Mouse (Mus musculus) embryonic fibroblast, embryonic 13.5 days (primary cell): Measurements from ENCODE around the gene Gm4969. TPM values are rescaled to one million over a fixed set of nuclear protein-coding genes. Genes with fewer than 3 reads are reported as not detected.

ENCODE experiments used
- H3K27ac ChIP-seq: 2 replicates; pipeline ENCODE4 v1.5.1; 2012; ENCODE audit warnings: low read length, control low read depth, inconsistent platforms; ENCODE audit not compliant: insufficient read depth
- H3K4me1 ChIP-seq: 2 replicates; pipeline ENCODE4 v1.6.1; 2011; ENCODE audit warnings: low read length; ENCODE audit not compliant: control insufficient read depth, insufficient read depth
- H3K4me3 ChIP-seq: 2 replicates; pipeline ENCODE4 v1.5.1; 2011; ENCODE audit warnings: mild to moderate bottlenecking, control low read depth, low read length; ENCODE audit not compliant: insufficient read depth
- CTCF ChIP-seq: IDR thresholded peaks from 2 replicates; pipeline ENCODE4 v1.5.1; 2011; ENCODE audit warnings: mild to moderate bottlenecking, control low read depth, low read length, moderate library complexity, borderline replicate concordance; ENCODE audit not compliant: insufficient read depth
- POLR2A ChIP-seq: IDR thresholded peaks from 2 replicates; pipeline ENCODE4 v1.6.1; 2011; ENCODE audit warnings: low read depth, mild to moderate bottlenecking, control low read depth, low read length, moderate library complexity
- polyA plus RNA-seq: library from polyadenylated mRNA; stranded (reverse); fragments of >200 nt; gene quantifications from 2 replicates; pipeline ENCODE4 v1.2.4, GENCODE M21; 2011; ENCODE audit warnings: low read depth; ENCODE audit not compliant: missing spikeins, insufficient read length

Gene Gm4969
- polyA plus RNA-seq, 1 experiment = not detected

DNA sequence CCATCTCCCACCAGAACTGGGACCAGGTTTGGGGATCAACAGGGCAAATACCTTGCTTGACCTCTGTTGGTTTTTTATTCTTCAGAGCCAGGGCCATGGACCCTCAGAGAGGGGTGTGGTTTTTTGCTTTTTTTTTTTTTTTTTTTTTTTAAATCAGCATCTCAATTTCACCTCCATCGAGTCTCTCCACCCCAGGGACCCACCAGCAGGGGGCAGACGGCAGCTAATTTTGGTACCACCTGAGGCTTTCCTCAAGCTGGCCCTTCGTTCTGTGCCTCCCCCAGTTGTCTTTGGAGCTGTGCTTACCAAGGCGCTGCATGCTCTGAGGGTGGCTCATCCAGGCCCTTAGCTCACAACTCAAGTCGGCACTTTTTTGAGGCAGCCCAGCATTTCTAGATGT, 19.2 kb upstream of the Gm4969 start:
- Histone ChIP-seq H3K4me1 (no peaks in the 10 kb centered on the region), H3K4me3 (no peak overlapping the region), H3K27ac (no peak overlapping the region)
- TF ChIP-seq CTCF = peak; percentile 30; the same call in 1 of the 2 replicates
- no peak for TF ChIP-seq POLR2A

DNA sequence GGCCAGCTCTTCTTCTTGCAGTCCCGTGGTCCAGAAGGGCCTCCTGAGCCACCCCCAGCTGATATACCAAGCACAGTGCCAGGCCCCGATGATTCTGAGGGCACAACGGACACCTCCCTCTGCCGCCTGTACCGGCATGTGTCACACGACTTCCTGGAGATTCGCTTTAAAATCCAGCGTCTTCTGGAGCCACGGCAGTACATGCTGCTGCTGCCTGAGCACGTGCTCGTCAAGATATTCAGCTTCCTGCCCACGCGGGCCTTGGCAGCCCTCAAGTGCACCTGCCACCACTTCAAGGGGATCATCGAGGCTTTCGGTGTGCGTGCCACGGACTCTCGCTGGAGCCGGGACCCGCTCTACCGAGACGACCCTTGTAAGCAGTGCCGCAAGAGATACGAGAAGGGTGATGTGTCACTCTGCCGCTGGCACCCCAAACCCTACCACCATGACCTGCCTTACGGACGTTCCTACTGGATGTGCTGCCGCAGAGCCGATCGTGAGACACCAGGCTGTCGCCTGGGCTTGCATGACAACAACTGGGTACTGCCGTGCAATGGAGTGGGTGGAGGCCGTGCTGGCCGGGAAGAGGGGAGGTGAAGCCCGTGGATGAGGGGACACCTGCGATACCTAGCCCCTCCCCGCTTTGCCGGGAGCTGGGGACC, 18.6 kb upstream of the Gm4969 start:
- TF ChIP-seq POLR2A = no peak
- TF ChIP-seq CTCF = no peak
- H3K27ac ChIP-seq = no peak overlapping the region
- H3K4me1 ChIP-seq = no peaks in the 10 kb centered on the region
- no peak overlapping the region for H3K4me3 ChIP-seq

DNA sequence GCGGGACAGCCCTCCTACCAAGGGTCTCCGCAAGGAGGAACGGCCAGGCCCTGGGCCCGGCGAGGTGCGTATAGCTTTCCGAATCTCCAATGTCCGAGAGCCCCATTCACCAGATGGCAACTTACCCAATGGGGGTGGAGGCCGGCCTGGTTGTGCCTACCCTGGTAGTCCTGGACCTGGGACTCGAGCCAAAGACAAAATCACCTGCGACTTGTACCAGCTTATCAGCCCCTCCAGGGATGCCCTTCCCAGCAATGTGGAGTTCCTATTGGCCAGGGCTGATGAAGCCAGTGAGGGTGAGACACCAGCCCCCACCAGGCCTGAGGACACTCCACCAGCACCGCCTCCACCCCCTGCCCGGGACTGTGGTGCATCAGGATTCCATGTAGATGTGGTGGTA, 18.0 kb upstream of the Gm4969 start:
- Histone ChIP-seq H3K4me3 (no peak overlapping the region), H3K27ac (no peak overlapping the region), H3K4me1 (no peaks in the 10 kb centered on the region)
- TF ChIP-seq POLR2A (no peak), CTCF (no peak)

DNA sequence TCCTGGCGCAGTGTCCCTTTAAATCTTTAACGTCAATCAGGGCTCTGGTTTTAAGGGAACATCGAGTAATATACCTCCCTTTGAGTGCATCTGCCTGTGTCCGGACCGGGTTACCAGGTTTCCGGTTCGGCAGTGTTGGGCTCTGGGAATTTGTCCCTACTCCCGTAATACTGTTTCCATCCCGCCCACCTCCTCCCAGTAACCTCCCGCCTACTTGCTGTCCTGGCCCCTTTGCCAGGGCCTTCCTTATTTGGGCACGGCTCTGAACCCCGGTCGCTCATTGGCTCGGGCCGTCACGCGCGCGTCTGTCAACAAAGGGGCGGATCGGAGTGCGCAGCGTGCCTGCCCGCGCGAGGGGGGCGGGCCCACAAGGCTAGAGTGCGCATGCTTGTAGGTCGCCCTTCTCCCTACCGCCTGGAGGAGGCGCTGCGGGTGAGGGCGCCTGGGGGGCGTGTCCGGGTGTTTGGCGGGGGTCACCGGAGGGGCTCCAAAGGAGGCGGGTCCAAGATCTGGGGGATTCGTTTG, 13.2 kb upstream of the Gm4969 start:
- TF ChIP-seq CTCF (peak; percentile 72), POLR2A (no peak)
- Histone ChIP-seq H3K4me3 (peak overlapping the region; percentile 31), H3K27ac (peak overlapping the region; percentile 82), H3K4me1 (peaks cover 3% of the 10 kb centered on the region; the same call in 1 of the 2 replicates)

DNA sequence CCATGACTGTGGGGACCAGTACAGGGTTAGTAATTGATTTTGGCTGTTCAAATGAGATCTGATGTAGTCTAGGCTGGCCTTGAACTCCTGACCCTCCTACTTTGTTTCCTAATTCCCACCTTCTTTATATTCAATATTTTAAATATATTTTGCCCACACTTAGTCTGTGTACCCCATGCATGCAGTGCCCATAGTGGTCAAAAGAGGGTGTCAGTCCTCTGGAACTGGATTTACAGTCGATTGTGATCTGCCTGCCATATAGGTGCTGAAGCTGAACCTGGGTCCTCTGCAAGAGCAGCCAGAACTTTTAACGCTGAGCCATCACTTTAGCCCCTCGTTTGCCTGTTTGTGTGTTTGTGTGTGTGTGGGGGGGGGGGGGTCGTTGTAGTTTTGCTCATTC, 12.5 kb upstream of the Gm4969 start:
- peak overlapping the region; percentile 82 for H3K27ac ChIP-seq
- peak overlapping the region; percentile 30; the same call in 1 of the 2 replicates for H3K4me3 ChIP-seq

DNA sequence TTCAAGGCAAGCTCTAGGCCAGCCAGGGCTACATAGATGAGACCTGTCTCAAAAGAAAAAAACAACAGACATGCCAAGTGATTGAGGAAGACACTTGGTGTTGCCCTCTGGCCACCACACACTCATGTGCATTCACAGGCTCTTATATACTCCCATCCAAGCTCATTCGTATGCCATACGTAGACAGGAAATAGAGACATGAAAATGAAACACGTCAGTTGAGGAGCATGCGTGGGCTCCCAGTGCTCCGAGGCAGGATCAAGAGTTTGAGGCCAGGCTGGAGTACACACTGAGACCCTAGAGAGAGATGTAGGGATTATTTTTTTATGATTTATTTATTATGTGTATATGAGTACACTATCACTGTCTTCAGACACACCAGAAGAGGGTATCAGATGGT, 11.2 kb upstream of the Gm4969 start:
- Histone ChIP-seq H3K27ac (no peak overlapping the region), H3K4me3 (no peak overlapping the region), H3K4me1 (peaks cover 3% of the 10 kb centered on the region; the same call in 1 of the 2 replicates)
- TF ChIP-seq POLR2A (no peak), CTCF (no peak)

More for the DNA sequence above, 12.5 kb upstream of the Gm4969 start:
- H3K4me1 ChIP-seq = peaks cover 3% of the 10 kb centered on the region; the same call in 1 of the 2 replicates
- no peak for TF ChIP-seq CTCF
- TF ChIP-seq POLR2A = no peak

DNA sequence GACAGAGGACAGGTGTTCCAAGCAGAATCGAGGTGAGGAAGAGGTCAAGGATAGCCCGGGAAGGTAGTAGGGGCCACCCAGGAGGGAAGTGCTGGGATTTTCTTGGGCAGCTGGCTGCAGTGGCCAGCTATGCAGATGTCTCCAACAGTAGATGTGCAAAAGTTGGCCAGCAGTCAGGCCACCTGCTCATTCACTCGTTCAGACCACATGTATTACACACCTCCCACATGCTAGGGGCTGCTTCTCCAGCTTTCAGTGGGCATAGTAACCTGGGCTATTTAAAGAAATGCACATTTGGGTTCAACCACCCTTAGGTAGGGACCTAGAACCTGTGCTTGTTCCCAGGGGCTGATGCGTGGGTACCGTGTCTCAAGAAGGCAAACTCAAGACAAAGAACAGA, 9.6 kb upstream of the Gm4969 start:
- no peak for TF ChIP-seq POLR2A
- no peak for TF ChIP-seq CTCF
- Histone ChIP-seq H3K4me3 (no peak overlapping the region), H3K27ac (no peak overlapping the region), H3K4me1 (peaks cover 3% of the 10 kb centered on the region; the same call in 1 of the 2 replicates)

DNA sequence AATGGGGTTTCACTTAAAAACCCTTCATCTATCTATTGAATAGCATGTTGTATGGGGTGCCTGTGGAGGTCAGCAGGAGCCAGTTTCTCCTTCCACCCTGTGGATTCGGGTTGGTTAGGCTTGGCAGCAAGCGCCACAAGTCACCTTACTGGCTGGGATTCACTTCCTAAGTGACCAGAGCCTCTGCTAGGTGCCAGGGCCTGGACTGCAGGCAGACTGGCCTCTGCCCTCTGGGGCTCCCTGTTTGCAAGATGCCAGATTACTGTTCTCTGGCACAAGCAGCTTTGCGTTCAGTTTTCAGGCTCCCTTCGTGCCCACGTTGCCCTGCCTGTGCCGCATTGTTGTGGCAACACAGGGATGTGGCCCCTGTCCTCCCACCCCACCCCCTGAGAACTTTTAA, 6.5 kb upstream of the Gm4969 start:
- TF ChIP-seq CTCF (no peak), POLR2A (no peak)
- no peak overlapping the region for H3K27ac ChIP-seq
- H3K4me3 ChIP-seq = no peak overlapping the region
- no peaks in the 10 kb centered on the region; the same call in 1 of the 2 replicates for H3K4me1 ChIP-seq

DNA sequence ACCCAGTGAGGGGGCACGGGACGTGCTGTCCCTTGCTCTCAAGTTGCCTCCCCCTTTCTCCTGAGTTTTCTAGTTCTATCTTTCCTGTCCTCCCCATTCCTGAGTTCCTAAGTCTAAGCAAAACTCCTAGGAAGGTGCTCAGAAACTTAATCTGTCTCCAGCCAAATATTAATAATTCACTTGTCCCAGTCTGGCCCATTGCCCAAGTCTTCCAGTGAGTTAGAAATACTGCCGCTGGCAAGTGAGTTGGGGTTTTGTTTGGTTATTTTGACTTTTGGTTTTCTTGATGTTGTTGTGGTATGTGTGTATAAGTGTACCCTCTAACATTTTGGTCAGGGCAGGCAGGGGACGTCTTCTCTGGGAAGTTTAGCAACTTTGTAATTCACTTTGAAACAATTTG, 3.5 kb upstream of the Gm4969 start:
- Histone ChIP-seq H3K4me3 (no peak overlapping the region), H3K4me1 (no peaks in the 10 kb centered on the region; the same call in 1 of the 2 replicates), H3K27ac (no peak overlapping the region)
- TF ChIP-seq POLR2A (no peak), CTCF (no peak)
